21 mouse cellular contexts compared by ENCODE assay signal in genomic region chr8:77489235-77489634, GRCm38 (mm10). TPM values are rescaled to one million over a fixed set of nuclear protein-coding genes. Genes with fewer than 3 reads are reported as not detected.
DNase-seq lines count a peak whose midpoint lies in the region; ATAC-seq and TF ChIP-seq lines count a peak whose summit lies in the region.
"Had no signal": no experiment of that assay in that cellular context is flagged by ENCODE, and none has a peak within 500 bp of the region (broad histone marks: within the 10 kb centered on the region; RNA-seq: fewer than 3 reads in every experiment).

No protein-coding gene starts in this region.

- no peak overlapping the region for H3K4me2 ChIP-seq in heart, embryonic 12.5 days
- no peak overlapping the region for H3K4me2 ChIP-seq in kidney, embryonic 16.5 days (replicated peaks; ENCODE audit: low read depth, low read length)
- no peak overlapping the region for H3K4me2 ChIP-seq in lung, embryonic 15.5 days
- peak overlapping the region; percentile 1 for H3K4me2 ChIP-seq in myocyte (ENCODE audit: low read depth)
- H3K4me2 ChIP-seq: forebrain, embryonic 12.5 days; hindbrain, embryonic 15.5 days; midbrain, embryonic 13.5 days; neural tube, embryonic 13.5 days had no signal

- TF ChIP-seq CTCF in lung, adult 2 months (IDR thresholded peaks at IDR 0.05; ENCODE audit: insufficient read depth, low read length), result no peak

- no peaks in the 10 kb centered on the region for H3K9me3 ChIP-seq in heart, embryonic 12.5 days (replicated peaks)
- H3K9me3 ChIP-seq in kidney, embryonic 16.5 days (ENCODE audit: low read length), result no peaks in the 10 kb centered on the region
- H3K9me3 ChIP-seq in lung, embryonic 15.5 days, result no peaks in the 10 kb centered on the region
- H3K9me3 ChIP-seq: forebrain, embryonic 12.5 days; G1E; hindbrain, embryonic 15.5 days; midbrain, embryonic 13.5 days; neural tube, embryonic 13.5 days had no signal

- TF ChIP-seq POLR2A in lung, adult 2 months (IDR thresholded peaks at IDR 0.05; ENCODE audit: borderline replicate concordance, extremely low read depth, low read depth, low read length), result no peak
- TF ChIP-seq POLR2A in myocyte (IDR thresholded peaks at IDR 0.05; ENCODE audit: insufficient read length, low read depth), result no peak

- H3K36me3 ChIP-seq in heart, embryonic 12.5 days, result no peaks in the 10 kb centered on the region
- no peaks in the 10 kb centered on the region for H3K36me3 ChIP-seq in kidney, embryonic 16.5 days (ENCODE audit: insufficient read depth, low read length)
- no peaks in the 10 kb centered on the region for H3K36me3 ChIP-seq in lung, embryonic 15.5 days
- H3K36me3 ChIP-seq in myocyte (ENCODE audit: control insufficient read depth, insufficient read depth), result no peaks in the 10 kb centered on the region
- H3K36me3 ChIP-seq: forebrain, embryonic 12.5 days; hindbrain, embryonic 15.5 days; midbrain, embryonic 13.5 days; neural tube, embryonic 13.5 days had no signal

- no peaks in the 10 kb centered on the region for H3K27me3 ChIP-seq in heart, embryonic 12.5 days (replicated peaks)
- H3K27me3 ChIP-seq in kidney, embryonic 16.5 days (ENCODE audit: insufficient read depth, low read length), result no peaks in the 10 kb centered on the region
- no peaks in the 10 kb centered on the region for H3K27me3 ChIP-seq in lung, embryonic 15.5 days
- no peaks in the 10 kb centered on the region for H3K27me3 ChIP-seq in myocyte (ENCODE audit: control insufficient read depth, insufficient read depth, insufficient read length)
- H3K27me3 ChIP-seq: forebrain, embryonic 12.5 days; hindbrain, embryonic 15.5 days; midbrain, embryonic 13.5 days; neural tube, embryonic 13.5 days had no signal

- H3K27ac ChIP-seq in heart, embryonic 12.5 days (ENCODE audit: poor library complexity, severe bottlenecking), result 0 out of 2 replicates have a peak overlapping the region, but pooled peaks have one; percentile 29
- peak overlapping the region; percentile 85; the same call in 1 of the 2 replicates for H3K27ac ChIP-seq in kidney, embryonic 16.5 days (ENCODE audit: low read length)
- H3K27ac ChIP-seq in lung, embryonic 15.5 days, result peak overlapping the region; percentile 20; the same call in 1 of the 2 replicates
- H3K27ac ChIP-seq: forebrain, embryonic 12.5 days; hindbrain, embryonic 15.5 days; midbrain, embryonic 13.5 days; neural tube, embryonic 13.5 days had no signal

- no peak overlapping the region for H3K4me3 ChIP-seq in heart, embryonic 12.5 days
- H3K4me3 ChIP-seq in kidney, embryonic 16.5 days (ENCODE audit: low read length), result no peak overlapping the region
- H3K4me3 ChIP-seq in lung, embryonic 15.5 days, result no peak overlapping the region
- H3K4me3 ChIP-seq in lung, adult 2 months (replicated peaks; ENCODE audit: extremely low read depth, low read depth, low read length), result no peak overlapping the region
- no peak overlapping the region for H3K4me3 ChIP-seq in myocyte
- H3K4me3 ChIP-seq: forebrain, embryonic 12.5 days; hindbrain, embryonic 15.5 days; layer of hippocampus, adult 2 months; midbrain, embryonic 13.5 days; neural tube, embryonic 13.5 days had no signal

- no peak for ATAC-seq in heart, embryonic 12.5 days (ENCODE audit: insufficient number of reproducible peaks, low FRiP score)
- no peak for ATAC-seq in kidney, embryonic 16.5 days (ENCODE audit: low FRiP score, low TSS enrichment)
- no peak for ATAC-seq in lung, embryonic 15.5 days (ENCODE audit: borderline replicate concordance, extremely low read depth, low FRiP score, low TSS enrichment)
- ATAC-seq: midbrain, embryonic 13.5 days had no signal

- peaks cover 78% of the 10 kb centered on the region for H3K4me1 ChIP-seq in heart, embryonic 12.5 days (replicated peaks)
- H3K4me1 ChIP-seq in kidney, embryonic 16.5 days (ENCODE audit: insufficient read depth, low read length), result peaks cover 75% of the 10 kb centered on the region
- H3K4me1 ChIP-seq in lung, embryonic 15.5 days, result peaks cover 68% of the 10 kb centered on the region
- peaks cover 13% of the 10 kb centered on the region for H3K4me1 ChIP-seq in lung, adult 2 months (ENCODE audit: control insufficient read depth, insufficient read depth, low read length)
- H3K4me1 ChIP-seq: forebrain, embryonic 12.5 days; midbrain, embryonic 13.5 days; neural tube, embryonic 13.5 days had no signal

- H3ac ChIP-seq in myocyte (ENCODE audit: control insufficient read depth, insufficient read length), result no peak overlapping the region

- intact Hi-C loops in heart, postnatal 36 days (cut with DNase I), result no loop called here

- no peak for DNase-seq in heart, postnatal 36 days
- no peak for DNase-seq in kidney, adult 9 months
- DNase-seq in lung, adult 2 months, result no peak
- DNase-seq in urinary bladder, postnatal 10 days (ENCODE audit: low spot score), result no peak
- DNase-seq: adrenal gland, postnatal 14 days; cerebellum, adult 9-11 months; heart, adult 11 months; kidney, adult 18-20 months; layer of hippocampus, postnatal 36 days; right cerebral cortex, adult 18-20 months; thymus, postnatal 36 days had no signal

- H3K79me2 ChIP-seq in myocyte (ENCODE audit: control insufficient read depth, insufficient read depth), result peaks cover 56% of the 10 kb centered on the region

- H3K9ac ChIP-seq in heart, embryonic 12.5 days, result no peak overlapping the region
- H3K9ac ChIP-seq in kidney, embryonic 16.5 days (replicated peaks; ENCODE audit: low read length), result no peak overlapping the region
- no peak overlapping the region for H3K9ac ChIP-seq in lung, embryonic 15.5 days
- H3K9ac ChIP-seq: forebrain, embryonic 12.5 days; hindbrain, embryonic 15.5 days; midbrain, embryonic 13.5 days; neural tube, embryonic 13.5 days had no signal

- WGBS in heart, embryonic 12.5 days, result 94% methylated on average over 6 of the region's 6 CpGs
- 82% methylated on average over 6 of the region's 6 CpGs for WGBS in kidney, embryonic 16.5 days
- WGBS in lung, embryonic 15.5 days, result 79% methylated on average over 6 of the region's 6 CpGs
- WGBS in lung, adult 2 months, result 85% methylated on average over 6 of the region's 6 CpGs

TF ChIP-seq in myocyte, 11 proteins besides CTCF, POLR2A, EP300 and RAD21:
- no peak for TF ChIP-seq REST (IDR thresholded peaks at IDR 0.05; ENCODE audit: insufficient read depth, insufficient read length)
- no peak for TF ChIP-seq SRF (IDR thresholded peaks at IDR 0.05; ENCODE audit: control insufficient read depth, insufficient read length, low read depth)
- no peak for TF ChIP-seq E2F4 (IDR thresholded peaks at IDR 0.05; ENCODE audit: insufficient read depth)
- TF ChIP-seq TCF12 (IDR thresholded peaks at IDR 0.05; ENCODE audit: insufficient read depth, poor library complexity, severe bottlenecking), result no peak
- no peak for TF ChIP-seq POLR2AphosphoS2 (IDR thresholded peaks at IDR 0.05; ENCODE audit: insufficient read length, low read depth)
- no peak for TF ChIP-seq MYOD1 (IDR thresholded peaks at IDR 0.05; ENCODE audit: control insufficient read depth in 1 of 3, insufficient read length in 2 of 3, low read depth in 2 of 3)
- no peak for TF ChIP-seq TCF3 (IDR thresholded peaks at IDR 0.05; ENCODE audit: insufficient read length, low read depth)
- no peak for TF ChIP-seq USF1 (IDR thresholded peaks at IDR 0.05; ENCODE audit: low read depth)
- no peak for TF ChIP-seq CEBPB (IDR thresholded peaks at IDR 0.05; ENCODE audit: insufficient read depth, poor library complexity, severe bottlenecking)
- TF ChIP-seq MYOG (IDR thresholded peaks at IDR 0.05; ENCODE audit: control insufficient read depth in 1 of 3, insufficient read depth in 1 of 3, insufficient read length in 2 of 3, low read depth in 2 of 3), result no peak
- TF ChIP-seq MAX (IDR thresholded peaks at IDR 0.05; ENCODE audit: low read depth), result no peak

RNA-seq across cellular contexts. Expression of gene Arhgap10, which starts 28.5 kb away (rescaled TPM):
- polyA plus RNA-seq in heart, embryonic 12.5 days (2016; fragmentation: Nextera tagmentation; extraction: Ambion mirVana), result 23.8 and 25.3 TPM in 2 replicates
- 10 to 100 TPM; 56.4 to 61.9 TPM for total RNA-seq in heart, postnatal 36 days (2021)
- 31.7 and 36.0 TPM in 2 replicates for polyA plus RNA-seq in kidney, embryonic 16.5 days (2015; fragmentation: Nextera tagmentation; extraction: Ambion mirVana)
- polyA plus RNA-seq in lung, embryonic 15.5 days (2015; fragmentation: Nextera tagmentation; extraction: Ambion mirVana), result 23.0 and 23.8 TPM in 2 replicates
- 9.8 and 11.2 TPM in 2 replicates for polyA plus RNA-seq in lung, adult 2 months (2012; rRNA removed)
- polyA plus RNA-seq in myocyte (2012; fragmentation: generic; extraction: Trizol), result 18.1 TPM

RNA-seq across cellular contexts. Expression of gene Prmt9, which starts 60.0 kb away (rescaled TPM):
- 14.4 and 14.6 TPM in 2 replicates for polyA plus RNA-seq in heart, embryonic 12.5 days (2016; fragmentation: Nextera tagmentation; extraction: Ambion mirVana)
- total RNA-seq in heart, postnatal 36 days (2021), result 10 to 100 TPM; 11.7 TPM
- polyA plus RNA-seq in kidney, embryonic 16.5 days (2015; fragmentation: Nextera tagmentation; extraction: Ambion mirVana), result 21.2 and 23.2 TPM in 2 replicates
- polyA plus RNA-seq in lung, embryonic 15.5 days (2015; fragmentation: Nextera tagmentation; extraction: Ambion mirVana), result 18.0 and 19.5 TPM in 2 replicates
- 7.2 and 7.7 TPM in 2 replicates for polyA plus RNA-seq in lung, adult 2 months (2012; rRNA removed)
- 7.3 TPM for polyA plus RNA-seq in myocyte (2012; fragmentation: generic; extraction: Trizol)

Comparison
In these comparisons a context has a peak if more than half of its experiments do, and no peak if none do; other contexts are left out.
1. H3K27ac ChIP-seq: peak in every context shown above with its lines; median percentile 85 in kidney, embryonic 16.5 days; 29 in heart, embryonic 12.5 days; 20 in lung, embryonic 15.5 days.